Mouse (Mus musculus) heart, embryonic 14.5 days (tissue): ENCODE measurements around the gene Six2. TPM values are rescaled to one million over a fixed set of nuclear protein-coding genes. Genes with fewer than 3 reads are reported as not detected.

Experiments used
- ATAC-seq: fragments of 200-750 bp; cut with Nextera tagmentation; 2 replicates; pipeline ENCODE4 v1.8.0; 2017; ENCODE audit warnings: low read depth, moderate TSS enrichment; ENCODE audit not compliant: insufficient number of reproducible peaks, insufficient read depth, low FRiP score
- H3K27ac ChIP-seq, 2 experiments: fragments of 200-500 bp in 1 of 2; fragments of 300-500 bp in 1 of 2; sonication (generic) in 1 of 2; replicated peaks in 1 of 2; 2 replicates each; pipeline ENCODE4 v1.5.1; 2012 to 2014; ENCODE audit warnings: low read depth in 2 of 2, low read length in 2 of 2, control low read depth in 1 of 2, mild to moderate bottlenecking in 1 of 2, mixed read lengths in 1 of 2; ENCODE audit not compliant: control insufficient read depth in 1 of 2, insufficient read depth in 1 of 2
- H3K27me3 ChIP-seq: fragments of 300-500 bp; sonication (generic); 2 replicates; pipeline ENCODE4 v1.6.1; 2014; ENCODE audit warnings: mild to moderate bottlenecking, low read length, control low read depth; ENCODE audit not compliant: control insufficient read depth, insufficient read depth
- H3K36me3 ChIP-seq: fragments of 300-500 bp; sonication (generic); 2 replicates; pipeline ENCODE4 v1.6.1; 2014; ENCODE audit warnings: mild to moderate bottlenecking, control low read depth, low read length, mixed read lengths; ENCODE audit not compliant: control insufficient read depth, insufficient read depth
- H3K4me1 ChIP-seq, 2 experiments: fragments of 200-500 bp in 1 of 2; fragments of 300-500 bp in 1 of 2; sonication (generic) in 1 of 2; 2 replicates each; pipeline ENCODE4 v1.6.1; 2012 to 2014; ENCODE audit warnings: low read length in 2 of 2, control low read depth in 1 of 2, mixed read lengths in 1 of 2; ENCODE audit not compliant: control insufficient read depth in 2 of 2, insufficient read depth in 2 of 2
- H3K4me2 ChIP-seq: fragments of 300-500 bp; sonication (generic); 2 replicates; pipeline ENCODE4 v1.6.1; 2014; ENCODE audit warnings: mild to moderate bottlenecking, low read length
- H3K4me3 ChIP-seq, 2 experiments: fragments of 200-500 bp in 1 of 2; fragments of 300-500 bp in 1 of 2; sonication (generic) in 1 of 2; 2 replicates each; pipeline ENCODE4 v1.5.1; 2012 to 2014; ENCODE audit warnings: low read length in 2 of 2, mild to moderate bottlenecking in 2 of 2, control low read depth in 1 of 2, low read depth in 1 of 2, moderate library complexity in 1 of 2; ENCODE audit not compliant: control insufficient read depth in 1 of 2, insufficient read depth in 1 of 2
- H3K9ac ChIP-seq: fragments of 300-500 bp; sonication (generic); 2 replicates; pipeline ENCODE4 v1.6.1; 2014; ENCODE audit warnings: mild to moderate bottlenecking, low read length
- H3K9me3 ChIP-seq: fragments of 300-500 bp; sonication (generic); 2 replicates; pipeline ENCODE4 v1.6.1; 2016; ENCODE audit warnings: low read length, control low read depth; ENCODE audit not compliant: control insufficient read depth
- WGBS: fragments of 180-500 bp; shearing (Covaris S2); extraction: QIAGEN DNeasy Blood & Tissue Kit; methylation state at CpG from one replicate; pipeline ENCODE4 v1.1.7; 2014; 5-methylcytosine and 5-hydroxymethylcytosine counted together
- polyA plus RNA-seq: library from polyadenylated mRNA; unstranded; fragments of >200 nt; fragmentation: Nextera tagmentation; extraction: Ambion mirVana; gene quantifications from 2 replicates; pipeline ENCODE4 v1.2.1, GENCODE M21; 2014

Gene Six2
- polyA plus RNA-seq, 1 experiment from 2014 or later, result 0.24 TPM

DNA sequence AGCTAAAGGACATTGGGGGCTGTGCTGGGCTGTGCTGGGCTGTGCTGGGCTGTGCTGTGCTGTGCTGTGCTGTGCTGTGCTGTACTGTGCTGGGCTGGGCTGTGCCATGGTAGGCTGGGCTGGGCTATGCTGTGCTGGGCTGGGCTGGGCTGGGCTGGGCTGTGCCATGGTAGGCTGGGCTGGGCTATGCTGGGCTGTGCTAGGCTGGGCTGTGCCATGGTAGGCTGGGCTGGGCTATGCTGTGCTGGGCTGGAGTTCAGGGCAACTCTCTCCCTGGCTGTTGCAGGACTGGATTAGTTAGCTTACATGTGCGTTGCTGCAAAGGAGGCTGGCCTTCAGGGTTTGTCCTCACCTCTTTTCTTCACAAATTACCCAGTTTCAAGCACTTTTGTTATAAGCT, 9.9 kb upstream of the Six2 start:
- Histone ChIP-seq H3K9ac (no peak overlapping the region), H3K36me3 (no peaks in the 10 kb centered on the region), H3K27ac (no peak overlapping the region), H3K4me2 (no peak overlapping the region), H3K27me3 (peaks cover 42% of the 10 kb centered on the region), H3K4me1 (no peaks in the 10 kb centered on the region), H3K9me3 (0 out of 2 replicates have a peak, but pooled peaks cover 5% of the 10 kb centered on the region), H3K4me3 (no peak overlapping the region)
- ATAC-seq, result no peak; the same call in 1 of the 2 replicates
- WGBS, result 90% methylated on average over 1 of the region's 1 CpGs

DNA sequence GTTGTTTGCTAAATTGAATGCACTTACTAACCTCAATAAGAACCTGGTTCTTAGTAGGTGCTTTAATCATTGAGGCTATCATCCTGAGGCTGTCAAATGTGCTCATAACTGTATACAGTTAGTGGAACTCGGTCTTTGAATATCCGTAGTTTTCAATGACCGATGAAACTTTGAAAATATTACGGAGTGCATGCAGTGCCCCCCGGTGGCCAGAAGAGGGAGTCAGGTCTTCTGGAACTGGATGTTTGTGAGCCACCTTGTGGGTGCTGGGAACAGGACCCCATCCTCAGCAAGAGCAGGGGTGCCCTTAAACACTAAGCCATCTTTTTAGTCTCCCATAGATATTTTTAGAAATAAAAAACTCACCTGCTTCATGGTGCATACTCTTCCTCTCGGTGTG, 6.4 kb upstream of the Six2 start:
- Histone ChIP-seq H3K9ac (no peak overlapping the region), H3K4me3 (no peak overlapping the region), H3K36me3 (no peaks in the 10 kb centered on the region), H3K4me1 (no peaks in the 10 kb centered on the region), H3K9me3 (0 out of 2 replicates have a peak, but pooled peaks cover 5% of the 10 kb centered on the region), H3K27me3 (peaks cover 60% of the 10 kb centered on the region), H3K4me2 (no peak overlapping the region), H3K27ac (no peak overlapping the region)
- ATAC-seq, result no peak
- WGBS, result 77% methylated on average over 6 of the region's 6 CpGs

DNA sequence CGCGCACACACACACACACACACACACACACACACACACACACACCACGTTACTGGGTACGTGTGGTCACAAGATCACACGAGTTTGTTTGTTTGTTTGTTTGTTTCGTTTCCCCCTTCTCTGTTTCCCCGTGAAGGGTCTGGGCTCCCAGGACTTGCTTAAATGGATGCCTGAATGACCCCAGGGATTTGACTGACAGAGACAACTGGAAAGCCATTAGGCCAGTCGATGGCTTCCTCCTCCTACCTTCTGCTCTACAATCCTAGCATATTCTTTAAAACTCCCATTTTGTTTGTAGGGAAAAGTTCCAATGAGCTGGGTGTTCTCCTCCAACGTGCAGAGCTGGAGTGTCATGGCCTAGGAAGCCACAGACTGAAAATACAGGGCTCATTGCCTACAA, 5.0 kb upstream of the Six2 start:
- 0 out of 2 replicates have a peak, but pooled peaks cover 5% of the 10 kb centered on the region for H3K9me3 ChIP-seq
- H3K4me1 ChIP-seq, result peaks cover 0 to 9% of the 10 kb centered on the region in 2 experiments; a peak in 1 of 4 replicates
- WGBS, result 19% methylated on average over 9 of the region's 9 CpGs
- no peaks in the 10 kb centered on the region for H3K36me3 ChIP-seq
- H3K4me2 ChIP-seq, result no peak overlapping the region
- no peak overlapping the region for H3K4me3 ChIP-seq
- no peak overlapping the region for H3K9ac ChIP-seq
- no peak overlapping the region for H3K27ac ChIP-seq
- ATAC-seq, result no peak
- peaks cover 74% of the 10 kb centered on the region for H3K27me3 ChIP-seq

DNA sequence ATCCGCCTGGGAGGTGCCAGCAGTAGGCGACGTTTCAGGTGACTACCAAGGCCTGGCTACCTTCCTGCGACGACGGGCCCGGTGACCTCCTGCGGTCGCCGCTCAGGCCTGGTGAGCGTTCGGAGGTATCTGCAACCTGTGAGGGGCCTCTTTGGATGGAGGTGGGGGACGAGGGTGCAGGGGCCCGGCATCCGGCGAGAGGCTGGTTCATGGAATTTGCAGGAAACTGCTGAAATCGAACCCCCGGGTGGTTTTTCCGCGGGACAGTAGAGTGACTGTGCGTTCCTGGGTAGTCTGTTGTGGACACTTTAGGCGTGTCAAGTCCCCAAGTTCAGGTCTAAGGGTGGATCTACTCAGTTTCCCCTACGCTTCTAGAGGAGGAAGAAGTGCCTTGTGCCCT, 4.5 kb upstream of the Six2 start:
- Histone ChIP-seq H3K27me3 (peaks cover 79% of the 10 kb centered on the region), H3K4me1 (peaks cover 0 to 13% of the 10 kb centered on the region in 2 experiments; a peak in 2 of 4 replicates), H3K36me3 (no peaks in the 10 kb centered on the region), H3K4me3 (no peak overlapping the region), H3K9me3 (0 out of 2 replicates have a peak, but pooled peaks cover 5% of the 10 kb centered on the region), H3K27ac (no peak overlapping the region), H3K9ac (no peak overlapping the region), H3K4me2 (no peak overlapping the region)
- 2% methylated on average over 23 of the region's 23 CpGs for WGBS
- no peak for ATAC-seq

DNA sequence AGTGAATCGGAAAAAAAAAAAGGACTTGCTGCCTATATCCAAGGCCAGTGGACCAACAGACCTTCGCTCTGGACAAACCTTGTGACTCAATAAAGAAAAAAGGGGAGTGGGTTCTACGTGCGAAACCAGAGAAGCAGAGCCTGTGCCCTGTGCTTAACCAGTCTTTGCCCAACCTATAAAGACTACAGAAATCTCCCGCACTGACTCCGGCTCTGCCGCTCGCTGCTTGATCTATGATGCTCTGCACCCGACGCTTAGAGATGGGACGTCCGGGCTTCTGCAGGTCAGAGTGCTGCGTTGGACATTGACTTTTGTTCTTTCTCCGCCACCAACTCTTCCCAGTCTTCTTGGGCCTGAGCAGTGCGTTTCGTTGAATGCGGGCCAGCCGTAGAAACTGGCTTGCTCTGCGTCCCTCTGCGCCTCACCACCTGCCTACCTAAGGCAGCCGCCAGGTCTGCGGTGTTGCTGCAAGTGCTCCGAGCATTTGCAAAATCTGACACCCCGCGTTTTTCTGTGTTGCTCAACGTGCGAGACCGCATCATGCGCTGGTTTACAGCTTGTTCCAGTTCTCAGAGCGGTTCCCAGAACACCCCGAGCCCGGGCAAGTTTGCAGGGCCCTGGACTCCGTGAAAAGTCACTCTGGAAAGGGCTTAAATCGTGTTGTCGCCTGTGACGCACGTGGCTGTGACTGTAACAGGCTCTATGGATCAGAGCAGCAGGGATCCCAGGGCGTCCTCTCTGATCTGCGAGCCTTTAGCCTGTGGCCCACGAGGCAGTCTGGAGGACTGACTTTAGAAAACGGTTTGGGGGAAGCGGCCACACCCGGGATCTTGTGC, 3.8 kb upstream of the Six2 start:
- Histone ChIP-seq H3K9ac (no peak overlapping the region), H3K36me3 (no peaks in the 10 kb centered on the region), H3K27me3 (peaks cover 86% of the 10 kb centered on the region), H3K4me1 (peaks cover 3 to 20% of the 10 kb centered on the region in 2 experiments; a peak in 3 of 4 replicates), H3K4me3 (no peak overlapping the region), H3K27ac (no peak overlapping the region), H3K4me2 (no peak overlapping the region), H3K9me3 (0 out of 2 replicates have a peak, but pooled peaks cover 5% of the 10 kb centered on the region)
- ATAC-seq, result no peak
- 3% methylated on average over 43 of the region's 43 CpGs for WGBS

DNA sequence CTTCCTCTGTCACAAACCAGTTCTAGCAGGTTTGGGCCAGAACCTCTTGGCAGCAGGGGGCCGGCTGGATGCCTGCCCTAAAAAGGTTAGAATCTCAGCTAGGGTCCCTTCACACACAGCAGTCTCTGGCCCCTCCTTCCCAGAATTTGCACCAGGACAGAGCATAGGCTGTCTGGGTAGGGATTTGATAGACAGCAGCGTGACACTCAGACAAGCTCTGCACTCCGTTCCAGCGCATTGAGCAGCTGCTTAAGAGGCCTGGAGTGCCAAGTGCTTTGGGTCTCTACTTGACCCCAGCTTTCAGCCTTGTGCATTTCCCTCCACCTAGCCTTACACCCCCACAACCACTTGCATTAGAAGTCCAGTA, 2.9 kb upstream of the Six2 start:
- H3K9ac ChIP-seq, result no peak overlapping the region
- peaks cover 3 to 20% of the 10 kb centered on the region in 2 experiments; a peak in 3 of 4 replicates for H3K4me1 ChIP-seq
- no peak overlapping the region for H3K4me3 ChIP-seq
- 1% methylated on average over 4 of the region's 4 CpGs for WGBS
- peaks cover 90% of the 10 kb centered on the region for H3K27me3 ChIP-seq
- H3K36me3 ChIP-seq, result no peaks in the 10 kb centered on the region
- no peak overlapping the region for H3K4me2 ChIP-seq
- H3K27ac ChIP-seq, result no peak overlapping the region
- ATAC-seq, result no peak
- 0 out of 2 replicates have a peak, but pooled peaks cover 5% of the 10 kb centered on the region for H3K9me3 ChIP-seq

DNA sequence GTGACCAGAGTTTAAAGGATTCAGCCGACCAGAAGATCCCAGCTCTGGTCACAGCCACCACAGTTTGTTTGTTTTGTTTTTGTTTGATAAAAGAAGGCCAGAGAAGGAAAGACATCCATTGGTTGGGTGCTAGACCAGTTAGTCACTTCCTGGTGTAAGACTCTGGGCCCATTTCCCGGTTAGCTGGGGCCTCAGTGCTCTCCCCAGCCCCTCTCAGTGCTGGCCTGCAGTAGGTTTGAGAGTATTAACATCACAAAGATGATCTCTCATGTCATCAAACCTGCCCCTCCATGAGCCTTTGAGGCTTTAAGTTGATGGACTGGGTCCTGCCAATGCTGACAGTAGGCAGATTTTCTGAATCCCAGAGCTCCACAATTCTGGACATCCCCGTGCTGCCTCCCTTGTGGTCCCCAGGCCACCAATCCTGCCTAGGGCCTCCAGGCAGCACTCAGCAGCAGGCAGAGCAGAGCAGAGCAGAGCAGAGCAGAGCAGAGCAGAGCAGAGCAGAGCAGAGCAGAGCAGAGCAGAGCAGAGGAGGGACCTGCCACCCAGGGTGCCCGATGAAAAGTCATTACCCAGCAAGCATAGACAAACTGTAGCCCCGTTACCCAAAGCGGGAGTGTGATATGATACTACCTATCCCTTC, 2.4 kb upstream of the Six2 start:
- WGBS, result 10% methylated on average over 6 of the region's 6 CpGs
- Histone ChIP-seq H3K4me2 (no peak overlapping the region), H3K27ac (no peak overlapping the region), H3K4me3 (no peak overlapping the region), H3K27me3 (peaks cover 90% of the 10 kb centered on the region), H3K9ac (no peak overlapping the region), H3K4me1 (peaks cover 3 to 20% of the 10 kb centered on the region in 2 experiments; a peak in 3 of 4 replicates), H3K36me3 (no peaks in the 10 kb centered on the region), H3K9me3 (0 out of 2 replicates have a peak, but pooled peaks cover 5% of the 10 kb centered on the region)
- no peak for ATAC-seq
